Mouse (Mus musculus) left cerebral cortex, adult 2 months (tissue): ENCODE data around the gene Cux1. TPM values are rescaled to one million over a fixed set of nuclear protein-coding genes. Genes with fewer than 3 reads are reported as not detected.

ENCODE experiments used
- DNase-seq, 2 experiments: peaks; one replicate each; pipeline ENCODE4 v3.0.0; 2021 to 2022; ENCODE audit warnings: low spot score in 2 of 2, mixed read lengths in 1 of 2; ENCODE audit errors: extremely low spot score in 1 of 2
- H3K27ac ChIP-seq: fragments of 200-600 bp; 2 replicates; pipeline ENCODE4 v1.8.1; 2022
- H3K4me3 ChIP-seq: fragments of 200-600 bp; 2 replicates; pipeline ENCODE4 v1.8.1; 2022
- CTCF ChIP-seq: fragments of 200-600 bp; IDR thresholded peaks from 2 replicates; pipeline ENCODE4 v1.8.1; 2022; ENCODE audit warnings: antibody characterized with exemption, mild to moderate bottlenecking, moderate library complexity
- intact Hi-C: fragments of 180-260 bp; cut with DNase I; formaldehyde crosslinking; loops from one replicate; pipeline ENCODE4 v1.15.1; 2025
- total RNA-seq, 2 experiments: library from RNA; stranded (reverse); gene quantifications; 2 replicates each; pipeline ENCODE4 v1.2.3; 2021

Gene Cux1
- total RNA-seq, 2 experiments from 2014 or later: 107 to 117 TPM

- intact Hi-C loops: no loop called here
- DNase-seq: no peak
- TF ChIP-seq CTCF: no peak
- H3K27ac ChIP-seq: no peak overlapping the region
- H3K4me3 ChIP-seq: no peak overlapping the region
These were observed 33.7 kb downstream of the Cux1 start for GRCm38 (mm10) chr5:136533371-136534276.

GRCm38 (mm10) chr5:136531674-136532365, 35.5 kb downstream of the Cux1 start:
- DNase-seq: no peak
- TF ChIP-seq CTCF: no peak
- Histone ChIP-seq H3K4me3 (no peak overlapping the region), H3K27ac (no peak overlapping the region)
- intact Hi-C loops: no loop called here

GRCm38 (mm10) chr5:136530931-136531330, 36.4 kb downstream of the Cux1 start:
- no peak for TF ChIP-seq CTCF
- Histone ChIP-seq H3K4me3 (no peak overlapping the region), H3K27ac (no peak overlapping the region)
- intact Hi-C loops: no loop called here
- no peak for DNase-seq

- Histone ChIP-seq H3K27ac (no peak overlapping the region), H3K4me3 (no peak overlapping the region)
- no peak for TF ChIP-seq CTCF
- DNase-seq: no peak
- intact Hi-C loops: no loop called here
These were observed 38.1 kb downstream of the Cux1 start for GRCm38 (mm10) chr5:136529165-136529564.

GRCm38 (mm10) chr5:136527871-136528270, 39.4 kb downstream of the Cux1 start:
- no peak overlapping the region for H3K27ac ChIP-seq
- intact Hi-C loops: no loop called here
- TF ChIP-seq CTCF: no peak
- DNase-seq: no peak
- no peak overlapping the region for H3K4me3 ChIP-seq

- no peak for TF ChIP-seq CTCF
- no peak for DNase-seq
- intact Hi-C loops: no loop called here
These were observed 40.8 kb downstream of the Cux1 start for GRCm38 (mm10) chr5:136526545-136526909.

GRCm38 (mm10) chr5:136525896-136526544, 41.3 kb downstream of the Cux1 start:
- no peak for DNase-seq
- TF ChIP-seq CTCF: no peak
- no peak overlapping the region for H3K27ac ChIP-seq
- intact Hi-C loops: no loop called here
- no peak overlapping the region for H3K4me3 ChIP-seq

More at GRCm38 (mm10) chr5:136526545-136526909, 40.8 kb downstream of the Cux1 start:
- Histone ChIP-seq H3K27ac (no peak overlapping the region), H3K4me3 (no peak overlapping the region)

GRCm38 (mm10) chr5:136522843-136523463, 44.3 kb downstream of the Cux1 start:
- intact Hi-C loops: no loop called here
- no peak overlapping the region for H3K27ac ChIP-seq
- TF ChIP-seq CTCF: no peak
- no peak for DNase-seq
- H3K4me3 ChIP-seq: no peak overlapping the region

GRCm38 (mm10) chr5:136521656-136522055, 45.6 kb downstream of the Cux1 start:
- H3K4me3 ChIP-seq: no peak overlapping the region
- no peak for DNase-seq
- no peak for TF ChIP-seq CTCF
- intact Hi-C loops: no loop called here
- no peak overlapping the region for H3K27ac ChIP-seq

GRCm38 (mm10) chr5:136518648-136519437, 48.4 kb downstream of the Cux1 start:
- intact Hi-C loops: no loop called here

GRCm38 (mm10) chr5:136517510-136517909, 49.8 kb downstream of the Cux1 start:
- no peak for TF ChIP-seq CTCF
- Histone ChIP-seq H3K4me3 (no peak overlapping the region), H3K27ac (no peak overlapping the region)
- no peak for DNase-seq
- intact Hi-C loops: no loop called here

More at GRCm38 (mm10) chr5:136518648-136519437, 48.4 kb downstream of the Cux1 start:
- no peak for TF ChIP-seq CTCF
- Histone ChIP-seq H3K4me3 (no peak overlapping the region), H3K27ac (no peak overlapping the region)
- no peak for DNase-seq
